Mouse (Mus musculus): ENCODE measurements around the gene Lgals4. TPM values are rescaled to one million over a fixed set of nuclear protein-coding genes. Genes with fewer than 3 reads are reported as not detected.

The Lgals4 gene
- polyA plus RNA-seq (2016; fragmentation: Nextera tagmentation; extraction: Ambion mirVana), result 2.8 and 3.6 TPM in 2 replicates

GRCm38 (mm10) chr7:28833723-28834347 lies at the start of gene Lgals4:
Gene Lgals4 (plus strand): TSS chr7:28833854.
- Histone ChIP-seq H3K4me1 (peaks cover 14% of the 10 kb centered on the region), H3K4me3 (no peak within 1 kb of the TSS), H3K27ac (no peak within 1 kb of the TSS), H3K36me3 (peaks cover 28% of the 10 kb centered on the region), H3K27me3 (ENCODE audit: insufficient read depth, poor library complexity, severe bottlenecking) (peaks cover 5% of the 10 kb centered on the region; the same call in 1 of the 2 replicates), H3K9me3 (no peaks in the 10 kb centered on the region)
- 81% methylated on average over 6 of the region's 6 CpGs for WGBS
- DNase-seq (ENCODE audit: low spot score), result no peak

GRCm38 (mm10) chr7:28785161-28785560 lies 48.5 kb upstream of the Lgals4 start:
- Histone ChIP-seq H3K4me1 (peaks cover 38% of the 10 kb centered on the region), H3K9me3 (no peaks in the 10 kb centered on the region), H3K36me3 (peaks cover 23% of the 10 kb centered on the region), H3K4me3 (no peak overlapping the region), H3K27ac (no peak overlapping the region), H3K27me3 (ENCODE audit: insufficient read depth, poor library complexity, severe bottlenecking) (no peaks in the 10 kb centered on the region)
- no peak for DNase-seq (ENCODE audit: low spot score)
- WGBS, result 71% methylated on average over 5 of the region's 5 CpGs

- peaks cover 27% of the 10 kb centered on the region for H3K4me1 ChIP-seq
- no peak overlapping the region for H3K4me3 ChIP-seq
- peaks cover 23% of the 10 kb centered on the region for H3K36me3 ChIP-seq
- WGBS, result 89% methylated on average over 9 of the region's 9 CpGs
- no peaks in the 10 kb centered on the region for H3K27me3 ChIP-seq (ENCODE audit: insufficient read depth, poor library complexity, severe bottlenecking)
- no peaks in the 10 kb centered on the region for H3K9me3 ChIP-seq
- H3K27ac ChIP-seq, result peak overlapping the region; percentile 3; the same call in 1 of the 2 replicates
- DNase-seq (ENCODE audit: low spot score), result no peak
Observed at GRCm38 (mm10) chr7:28787884-28788283, 45.8 kb upstream of the Lgals4 start.

GRCm38 (mm10) chr7:28788307-28789195 lies 45.1 kb upstream of the Lgals4 start, which contains the start of gene Rinl:
Gene Rinl (plus strand): TSS chr7:28788969.
- Histone ChIP-seq H3K36me3 (peaks cover 20% of the 10 kb centered on the region), H3K4me1 (peaks cover 25% of the 10 kb centered on the region), H3K9me3 (no peaks in the 10 kb centered on the region), H3K4me3 (no peak within 1 kb of the TSS), H3K27ac (peak within 1 kb of the TSS; percentile 3; the same call in 1 of the 2 replicates), H3K27me3 (ENCODE audit: insufficient read depth, poor library complexity, severe bottlenecking) (no peaks in the 10 kb centered on the region)
- 57% methylated on average over 5 of the region's 5 CpGs for WGBS
- no peak for DNase-seq (ENCODE audit: low spot score)

- DNase-seq (ENCODE audit: low spot score), result no peak
- Histone ChIP-seq H3K9me3 (no peaks in the 10 kb centered on the region), H3K27ac (no peak overlapping the region), H3K4me1 (peaks cover 25% of the 10 kb centered on the region), H3K27me3 (ENCODE audit: insufficient read depth, poor library complexity, severe bottlenecking) (no peaks in the 10 kb centered on the region), H3K4me3 (no peak overlapping the region), H3K36me3 (peaks cover 20% of the 10 kb centered on the region; the same call in 1 of the 2 replicates)
- 84% methylated on average over 3 of the region's 3 CpGs for WGBS
Observed at GRCm38 (mm10) chr7:28789235-28789634, 44.4 kb upstream of the Lgals4 start.

GRCm38 (mm10) chr7:28790066-28790806 lies 43.4 kb upstream of the Lgals4 start:
- no peak overlapping the region for H3K27ac ChIP-seq
- WGBS, result 52% methylated on average over 8 of the region's 8 CpGs
- peaks cover 20% of the 10 kb centered on the region for H3K4me1 ChIP-seq

GRCm38 (mm10) chr7:28791706-28792105 lies 41.9 kb upstream of the Lgals4 start:
- no peak overlapping the region for H3K27ac ChIP-seq
- DNase-seq (ENCODE audit: low spot score), result no peak

More at GRCm38 (mm10) chr7:28790066-28790806, 43.4 kb upstream of the Lgals4 start:
- DNase-seq (ENCODE audit: low spot score), result no peak
- Histone ChIP-seq H3K36me3 (peaks cover 16% of the 10 kb centered on the region; the same call in 1 of the 2 replicates), H3K27me3 (ENCODE audit: insufficient read depth, poor library complexity, severe bottlenecking) (no peaks in the 10 kb centered on the region), H3K9me3 (no peaks in the 10 kb centered on the region), H3K4me3 (no peak overlapping the region)

GRCm38 (mm10) chr7:28792391-28793185 lies 41.1 kb upstream of the Lgals4 start:
- no peak overlapping the region for H3K27ac ChIP-seq
- H3K4me1 ChIP-seq, result peaks cover 40% of the 10 kb centered on the region

More at GRCm38 (mm10) chr7:28791706-28792105, 41.9 kb upstream of the Lgals4 start:
- Histone ChIP-seq H3K9me3 (no peaks in the 10 kb centered on the region), H3K36me3 (0 out of 2 replicates have a peak, but pooled peaks cover 10% of the 10 kb centered on the region), H3K27me3 (ENCODE audit: insufficient read depth, poor library complexity, severe bottlenecking) (no peaks in the 10 kb centered on the region), H3K4me1 (peaks cover 34% of the 10 kb centered on the region), H3K4me3 (no peak overlapping the region)

GRCm38 (mm10) chr7:28793834-28794233 lies 39.8 kb upstream of the Lgals4 start:
- Histone ChIP-seq H3K4me3 (no peak overlapping the region), H3K4me1 (peaks cover 38% of the 10 kb centered on the region), H3K36me3 (no peaks in the 10 kb centered on the region), H3K9me3 (no peaks in the 10 kb centered on the region), H3K27ac (no peak overlapping the region), H3K27me3 (ENCODE audit: insufficient read depth, poor library complexity, severe bottlenecking) (no peaks in the 10 kb centered on the region)
- no peak for DNase-seq (ENCODE audit: low spot score)
- 38% methylated on average over 2 of the region's 2 CpGs for WGBS

More at GRCm38 (mm10) chr7:28792391-28793185, 41.1 kb upstream of the Lgals4 start:
- Histone ChIP-seq H3K27me3 (ENCODE audit: insufficient read depth, poor library complexity, severe bottlenecking) (no peaks in the 10 kb centered on the region), H3K36me3 (0 out of 2 replicates have a peak, but pooled peaks cover 8% of the 10 kb centered on the region), H3K9me3 (no peaks in the 10 kb centered on the region), H3K4me3 (no peak overlapping the region)
- no peak for DNase-seq (ENCODE audit: low spot score)
- WGBS, result 62% methylated on average over 14 of the region's 14 CpGs

- no peaks in the 10 kb centered on the region for H3K9me3 ChIP-seq
- no peaks in the 10 kb centered on the region for H3K27me3 ChIP-seq (ENCODE audit: insufficient read depth, poor library complexity, severe bottlenecking)
- H3K4me3 ChIP-seq, result no peak overlapping the region
- no peaks in the 10 kb centered on the region for H3K36me3 ChIP-seq
- H3K4me1 ChIP-seq, result peaks cover 33% of the 10 kb centered on the region
- 0 out of 2 replicates have a peak overlapping the region, but pooled peaks have one; percentile 16 for H3K27ac ChIP-seq
- DNase-seq (ENCODE audit: low spot score), result no peak
- WGBS, result 69% methylated on average over 3 of the region's 3 CpGs
Observed at GRCm38 (mm10) chr7:28794496-28794895, 39.2 kb upstream of the Lgals4 start.

GRCm38 (mm10) chr7:28795832-28796231 lies 37.8 kb upstream of the Lgals4 start:
- no peak for DNase-seq (ENCODE audit: low spot score)
- Histone ChIP-seq H3K27ac (peak overlapping the region; percentile 88; the same call in 1 of the 2 replicates), H3K9me3 (no peaks in the 10 kb centered on the region), H3K27me3 (ENCODE audit: insufficient read depth, poor library complexity, severe bottlenecking) (no peaks in the 10 kb centered on the region), H3K36me3 (no peaks in the 10 kb centered on the region), H3K4me3 (peak overlapping the region; percentile 48), H3K4me1 (peaks cover 24% of the 10 kb centered on the region)
- 59% methylated on average over 15 of the region's 15 CpGs for WGBS

- H3K27me3 ChIP-seq (ENCODE audit: insufficient read depth, poor library complexity, severe bottlenecking), result no peaks in the 10 kb centered on the region
- peaks cover 24% of the 10 kb centered on the region for H3K4me1 ChIP-seq
- peak overlapping the region; percentile 48 for H3K4me3 ChIP-seq
- H3K9me3 ChIP-seq, result no peaks in the 10 kb centered on the region
- DNase-seq (ENCODE audit: low spot score), result peak; percentile 88
- H3K27ac ChIP-seq, result peak overlapping the region; percentile 88
- H3K36me3 ChIP-seq, result no peaks in the 10 kb centered on the region
- 13% methylated on average over 32 of the region's 32 CpGs for WGBS
Observed at GRCm38 (mm10) chr7:28796562-28796975, 37.1 kb upstream of the Lgals4 start.
